Mouse (Mus musculus): Measurements from ENCODE around the gene Pink1. TPM values are rescaled to one million over a fixed set of nuclear protein-coding genes. Genes with fewer than 3 reads are reported as not detected.

Gene Pink1
- polyA plus RNA-seq, 1 experiment: 338 TPM

DNA sequence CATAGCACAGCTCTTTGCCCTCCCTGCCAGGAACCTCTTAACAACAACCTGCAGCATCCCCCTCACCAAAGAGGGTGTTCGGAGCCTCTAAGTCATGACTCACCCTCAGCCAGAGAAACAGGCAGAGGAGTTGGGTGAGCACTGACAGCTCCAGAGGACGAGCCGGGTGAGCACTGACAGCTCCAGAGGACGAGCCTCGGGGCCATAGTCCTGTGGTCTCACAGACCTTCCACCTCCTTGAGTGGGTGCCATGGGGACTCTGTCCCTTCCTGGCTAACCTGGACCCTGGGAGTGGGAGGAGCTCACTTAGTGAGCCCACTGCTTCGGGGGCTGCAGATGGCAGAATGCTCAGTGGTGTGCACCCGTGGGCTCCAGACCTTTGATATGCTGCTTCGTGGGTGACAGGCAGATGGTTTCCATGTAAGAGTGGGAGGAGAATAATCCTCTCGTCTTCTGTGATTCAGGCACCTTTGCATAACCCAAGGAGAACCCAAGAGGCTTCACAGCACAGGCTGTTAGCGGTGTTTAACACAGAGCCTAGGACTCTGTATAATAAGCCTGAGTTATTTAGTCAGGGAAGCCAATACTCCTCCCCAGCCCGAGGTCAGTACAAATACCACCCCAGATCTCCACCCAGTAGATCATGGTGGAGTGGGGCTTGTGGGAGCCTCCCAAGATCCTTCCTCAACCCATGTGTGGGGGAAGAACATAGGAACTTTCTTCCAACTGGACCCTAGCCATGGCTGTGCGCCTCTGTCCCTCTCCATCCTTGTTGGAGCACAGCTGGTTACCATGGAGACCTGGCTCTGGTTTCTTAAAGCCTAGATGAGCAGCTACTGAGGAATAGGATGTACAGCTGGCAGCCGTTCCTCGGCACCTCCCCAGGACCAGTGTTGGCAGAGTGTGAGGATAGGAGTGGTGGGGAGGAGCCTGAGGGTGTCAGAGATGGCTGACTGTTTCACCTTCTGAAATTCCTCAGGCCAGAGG lies 53.8 kb downstream of the Pink1 start:
- peak; percentile 67 to 80 for DNase-seq (ENCODE audit: extremely low spot score in 1 of 2, low spot score in 1 of 2)

DNA sequence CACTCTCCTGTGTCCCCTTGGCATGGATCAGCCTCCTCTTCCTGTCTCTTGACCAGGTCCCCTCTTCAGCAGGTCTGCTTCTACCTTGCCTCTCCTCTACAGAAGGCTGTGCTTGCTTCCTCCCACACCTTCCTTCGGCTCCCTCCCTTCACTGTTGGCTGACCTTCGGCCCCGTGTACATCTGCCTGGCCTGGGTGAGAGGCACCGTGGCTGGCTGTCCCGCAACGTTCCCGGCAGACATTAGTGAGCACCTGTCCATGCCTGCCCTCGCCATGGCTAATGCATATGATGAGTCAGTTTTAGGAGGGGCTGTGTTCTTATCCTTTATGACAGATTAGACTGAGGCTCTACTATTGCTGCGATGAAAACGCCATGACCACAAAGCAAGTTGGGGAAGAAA lies 58.2 kb downstream of the Pink1 start:
- no peak for DNase-seq (ENCODE audit: extremely low spot score in 1 of 2, low spot score in 1 of 2)

Other genes with a start within 250 kb of the Pink1 start
- 171 and 179 TPM in 2 replicates for gene Hp1bp3, start 110.0 kb downstream of the Pink1 start, polyA plus RNA-seq (2012; rRNA removed)
- gene Sh2d5, start 75.9 kb downstream of the Pink1 start, polyA plus RNA-seq (2012; rRNA removed): 62.1 and 67.9 TPM in 2 replicates
- 21.8 and 23.3 TPM in 2 replicates for gene Kif17, start 75.9 kb downstream of the Pink1 start, polyA plus RNA-seq (2012; rRNA removed)
- gene Ddost, start 21.6 kb downstream of the Pink1 start, polyA plus RNA-seq (2012; rRNA removed): 89.8 and 93.1 TPM in 2 replicates
- 3.6 and 3.7 TPM in 2 replicates for gene Cda, start 41.7 kb upstream of the Pink1 start, polyA plus RNA-seq (2012; rRNA removed)
- gene Fam43b, start 70.2 kb upstream of the Pink1 start, polyA plus RNA-seq (2012; rRNA removed): 19.2 and 19.9 TPM in 2 replicates
- gene Mul1, start 108.4 kb upstream of the Pink1 start, polyA plus RNA-seq (2012; rRNA removed): 23.9 and 24.7 TPM in 2 replicates
- gene Camk2n1, start 128.0 kb upstream of the Pink1 start, polyA plus RNA-seq (2012; rRNA removed): 644 and 776 TPM in 2 replicates

Data from frontal cortex, adult 2 months (tissue).